Mouse (Mus musculus) cerebellum, adult 2 months (tissue): ENCODE measurements at regions not wholly inside any gene's neighbourhood (a gene's known extent, or its start where the extent isn't known, plus 50 kb on each side); places are given as distances from the start of the nearest gene placed in this dataset.
"Not testable (repeated sequence)": the region's sequence is repeated elsewhere in the genome, so short reads cannot be mapped to it uniquely, and the experiment has no call there.

Experiments
- DNase-seq, 2 experiments: peaks; one replicate each; pipeline ENCODE4 v3.0.0; 2021
- H3K27ac ChIP-seq: fragments of 200-500 bp; 2 replicates; pipeline ENCODE4 v1.5.1; 2012; ENCODE audit warnings: low read length, control low read depth, inconsistent platforms; ENCODE audit not compliant: insufficient read depth
- H3K27me3 ChIP-seq: fragments of 200-500 bp; 2 replicates; pipeline ENCODE4 v1.6.1; 2012; ENCODE audit warnings: inconsistent platforms, mild to moderate bottlenecking, low read length, moderate library complexity; ENCODE audit not compliant: control insufficient read depth, insufficient read depth
- H3K4me1 ChIP-seq: fragments of 200-500 bp; 2 replicates; pipeline ENCODE4 v1.6.1; 2011; ENCODE audit warnings: low read length; ENCODE audit not compliant: control insufficient read depth, insufficient read depth
- H3K4me3 ChIP-seq: fragments of 200-500 bp; replicated peaks from 2 replicates; pipeline ENCODE3; 2011; ENCODE audit warnings: mild to moderate bottlenecking, low read depth, low read length, control low read depth; ENCODE audit not compliant: insufficient read depth
- CTCF ChIP-seq: fragments of 200-500 bp; IDR thresholded peaks from 2 replicates; pipeline ENCODE4 v1.5.1; 2011; ENCODE audit warnings: low read depth, mild to moderate bottlenecking, control low read depth, low read length, moderate library complexity, borderline replicate concordance; ENCODE audit not compliant: insufficient read depth
- POLR2A ChIP-seq: fragments of 200-500 bp; IDR thresholded peaks from 2 replicates; pipeline ENCODE4 v1.6.1; 2011; ENCODE audit warnings: low read length, control low read depth, borderline replicate concordance; ENCODE audit not compliant: insufficient read depth
- WGBS: fragments of 180-500 bp; shearing (Covaris S2); methylation state at CpG from one replicate; pipeline ENCODE4 v1.1.7; 2018; 5-methylcytosine and 5-hydroxymethylcytosine counted together

DNA sequence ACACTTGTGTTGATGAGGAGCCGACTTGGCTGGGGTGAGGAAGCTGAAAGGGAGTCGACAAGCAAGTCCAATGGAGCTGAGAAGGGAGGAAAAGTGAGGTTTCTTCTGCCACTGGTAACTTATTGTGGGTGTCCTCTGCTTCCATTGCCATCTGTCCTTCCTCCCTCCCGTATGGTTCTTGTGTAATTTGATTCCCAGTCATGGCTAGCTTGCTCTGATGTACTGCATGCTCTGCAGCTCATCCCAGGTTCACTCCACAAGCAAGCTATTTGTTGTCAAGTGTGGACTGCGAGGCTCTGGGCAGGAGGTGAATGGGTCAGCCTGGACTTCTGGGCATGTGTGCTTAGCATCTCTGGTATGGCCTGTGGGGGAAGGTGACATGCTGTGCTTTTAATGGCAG, 963.1 kb downstream of the Bcl11a start:
- no peak overlapping the region for H3K27ac ChIP-seq

DNA sequence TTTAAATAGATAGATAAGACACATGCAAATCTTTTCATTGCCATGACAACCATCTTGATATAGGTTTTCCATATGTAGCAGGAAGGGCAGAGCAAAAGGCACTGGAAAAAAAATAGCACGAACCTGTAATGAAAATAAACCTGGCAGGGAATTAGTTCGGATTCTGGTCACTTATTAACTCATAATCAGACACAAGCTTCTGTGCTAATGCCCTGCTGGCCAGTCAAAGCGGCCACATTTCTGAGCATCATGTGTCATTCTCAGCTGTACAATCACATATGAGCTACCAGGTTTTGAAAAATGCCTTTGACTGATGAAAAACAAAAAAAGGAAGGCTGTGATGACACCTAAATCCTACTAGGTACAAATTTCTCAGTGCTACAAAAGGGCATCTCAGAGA, 964.9 kb downstream of the Bcl11a start:
- no peak for DNase-seq
- TF ChIP-seq CTCF = no peak
- no peak for TF ChIP-seq POLR2A
- 88% methylated on average over 3 of the region's 3 CpGs for WGBS

More for the DNA sequence above, 963.1 kb downstream of the Bcl11a start:
- 39% methylated on average over 4 of the region's 4 CpGs for WGBS
- Histone ChIP-seq H3K27me3 (no peaks in the 10 kb centered on the region), H3K4me1 (no peaks in the 10 kb centered on the region), H3K4me3 (no peak overlapping the region)
- TF ChIP-seq CTCF (no peak), POLR2A (no peak)
- no peak for DNase-seq

DNA sequence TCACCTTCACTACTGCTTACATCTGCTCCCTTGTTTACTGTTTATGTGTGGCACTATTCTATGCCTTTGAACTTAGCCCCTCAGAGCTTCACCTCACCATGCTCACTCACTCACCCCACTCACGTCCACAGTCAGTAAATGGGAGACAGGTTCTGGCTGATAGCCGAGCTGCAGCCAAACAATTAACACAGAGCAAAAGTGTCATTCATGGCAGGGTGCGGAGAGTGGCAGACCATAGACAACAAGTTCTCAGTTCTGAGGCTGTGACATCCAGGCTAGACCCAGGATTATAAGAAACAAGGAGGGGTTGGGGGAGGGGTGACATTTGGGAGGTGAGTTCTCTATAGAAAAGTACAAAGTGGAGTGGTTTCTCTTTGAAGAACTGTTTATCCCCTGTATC, 967.5 kb downstream of the Bcl11a start:
- Histone ChIP-seq H3K4me3 (no peak overlapping the region), H3K27me3 (no peaks in the 10 kb centered on the region; the same call in 1 of the 2 replicates), H3K27ac (no peak overlapping the region), H3K4me1 (no peaks in the 10 kb centered on the region)
- TF ChIP-seq POLR2A (no peak), CTCF (no peak)
- WGBS = 43% methylated on average over 3 of the region's 3 CpGs
- no peak for DNase-seq

More for the DNA sequence above, 964.9 kb downstream of the Bcl11a start:
- H3K27ac ChIP-seq = no peak overlapping the region
- no peak overlapping the region for H3K4me3 ChIP-seq
- H3K27me3 ChIP-seq = no peaks in the 10 kb centered on the region
- no peaks in the 10 kb centered on the region for H3K4me1 ChIP-seq

DNA sequence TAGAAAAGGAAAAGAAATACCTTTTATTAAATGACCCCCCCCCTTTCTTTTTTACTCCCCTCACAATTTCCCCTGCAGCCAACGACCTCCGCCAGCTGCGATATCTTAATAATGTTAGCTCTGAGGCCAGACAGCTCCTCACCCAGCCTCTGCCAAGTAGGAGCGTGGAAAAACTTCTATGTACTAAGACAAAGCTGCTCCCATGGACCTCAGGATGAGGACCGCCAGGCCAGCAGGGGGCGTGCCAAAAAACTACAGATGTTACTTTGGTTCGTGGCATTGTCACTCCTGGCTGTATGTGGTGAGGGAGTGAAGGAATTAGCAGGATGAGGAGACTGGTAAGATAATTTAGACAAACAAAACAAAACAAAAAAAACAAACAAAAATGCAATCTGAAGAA, 968.1 kb downstream of the Bcl11a start:
- no peak for TF ChIP-seq CTCF
- no peak for TF ChIP-seq POLR2A
- Histone ChIP-seq H3K4me1 (no peaks in the 10 kb centered on the region), H3K27me3 (no peaks in the 10 kb centered on the region; the same call in 1 of the 2 replicates), H3K27ac (no peak overlapping the region), H3K4me3 (no peak overlapping the region)
- no peak for DNase-seq
- 40% methylated on average over 7 of the region's 7 CpGs for WGBS

DNA sequence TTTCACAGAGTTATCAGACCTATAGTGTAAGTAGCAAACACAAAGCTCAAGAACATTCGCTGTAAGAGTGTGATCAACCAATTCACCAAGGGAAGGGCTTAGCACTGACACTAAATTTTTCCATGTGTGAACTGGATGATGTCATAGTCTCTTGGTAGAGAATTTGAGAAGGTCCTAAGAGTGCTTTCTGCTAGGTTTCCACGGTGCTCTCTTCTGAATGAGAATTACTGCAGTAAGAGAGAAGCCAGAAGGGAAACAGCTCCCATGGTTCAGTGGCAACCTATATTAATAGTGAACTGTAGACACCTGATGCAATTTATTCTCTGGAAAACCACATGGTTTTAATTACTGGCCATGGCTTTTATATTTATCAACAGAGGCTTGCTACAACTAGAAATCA, 977.8 kb downstream of the Bcl11a start:
- no peak for TF ChIP-seq CTCF
- no peak for TF ChIP-seq POLR2A
- DNase-seq = no peak
- 81% methylated on average over 2 of the region's 2 CpGs for WGBS

DNA sequence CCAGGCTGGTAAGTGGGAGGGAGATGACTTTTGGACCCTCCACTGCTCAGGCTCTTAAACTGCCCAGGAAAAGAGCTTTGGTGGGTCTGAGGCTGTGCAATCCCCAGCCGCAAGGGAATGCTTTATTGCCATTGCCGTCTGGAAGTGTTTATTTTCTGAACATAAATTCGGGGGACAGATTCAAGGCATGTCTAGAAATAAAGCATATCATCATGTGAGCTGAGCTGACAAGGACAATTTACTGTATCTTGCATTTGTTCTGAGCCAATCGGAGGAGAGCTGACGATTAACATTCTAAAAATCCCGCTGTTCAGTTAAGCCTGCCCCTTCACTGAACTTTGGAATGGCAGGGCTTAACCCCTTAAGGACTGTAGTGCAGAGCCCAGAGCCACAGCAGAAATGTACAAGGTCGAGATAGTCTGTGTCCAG, 979.3 kb downstream of the Bcl11a start:
- WGBS = 7% methylated on average over 7 of the region's 7 CpGs
- H3K27ac ChIP-seq = no peak overlapping the region
- DNase-seq = no peak
- H3K4me3 ChIP-seq = no peak overlapping the region
- no peak for TF ChIP-seq POLR2A
- TF ChIP-seq CTCF = no peak
- no peaks in the 10 kb centered on the region for H3K4me1 ChIP-seq
- no peaks in the 10 kb centered on the region for H3K27me3 ChIP-seq

More for the DNA sequence above, 977.8 kb downstream of the Bcl11a start:
- H3K27ac ChIP-seq = no peak overlapping the region
- no peaks in the 10 kb centered on the region for H3K27me3 ChIP-seq
- H3K4me3 ChIP-seq = no peak overlapping the region
- no peaks in the 10 kb centered on the region for H3K4me1 ChIP-seq

DNA sequence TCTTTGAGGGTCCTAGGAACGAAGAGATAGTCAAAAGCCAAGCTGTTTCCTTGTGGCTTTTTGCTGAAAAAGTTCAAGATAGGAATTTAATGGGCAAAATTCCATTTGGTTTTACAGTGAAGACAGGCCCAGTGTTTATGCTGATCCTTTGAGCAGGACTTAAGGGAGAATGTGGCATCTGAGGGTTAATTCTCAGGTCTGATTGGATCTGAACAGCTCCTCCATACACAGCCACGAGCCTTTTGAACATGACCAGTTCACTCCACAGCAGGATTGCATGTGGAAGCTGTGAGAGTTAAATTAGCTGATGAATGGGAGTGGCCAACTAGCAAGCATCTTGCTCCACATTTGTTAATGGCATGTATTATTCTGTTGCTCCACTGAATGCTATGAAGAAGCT, 979.7 kb downstream of the Bcl11a start:
- no peaks in the 10 kb centered on the region for H3K27me3 ChIP-seq
- H3K4me3 ChIP-seq = no peak overlapping the region
- H3K27ac ChIP-seq = no peak overlapping the region
- DNase-seq = no peak
- TF ChIP-seq CTCF = no peak
- no peaks in the 10 kb centered on the region for H3K4me1 ChIP-seq
- WGBS = 16% methylated on average over 2 of the region's 2 CpGs

DNA sequence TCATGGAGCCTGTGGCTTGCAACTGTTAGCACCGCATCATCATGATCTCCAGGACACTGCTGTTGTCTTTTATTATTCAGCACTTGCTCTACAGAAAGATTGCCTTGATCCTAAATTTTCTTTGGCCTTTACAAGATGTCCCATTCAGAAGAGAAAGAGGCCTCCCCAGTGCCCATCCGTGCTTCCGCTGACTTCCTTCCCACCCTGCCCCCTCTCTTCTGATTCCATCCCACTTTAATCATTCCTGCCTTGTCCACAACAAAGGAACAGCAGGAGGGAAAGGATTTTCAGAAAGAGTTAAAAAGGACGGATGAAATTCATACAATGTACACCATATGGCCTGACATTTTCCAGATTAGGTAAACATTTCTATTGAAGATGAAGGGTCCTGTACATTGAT, 985.2 kb downstream of the Bcl11a start:
- TF ChIP-seq CTCF (no peak), POLR2A (no peak)
- H3K27me3 ChIP-seq = no peaks in the 10 kb centered on the region
- no peak overlapping the region for H3K27ac ChIP-seq
- DNase-seq = no peak
- H3K4me3 ChIP-seq = no peak overlapping the region
- 41% methylated on average over 4 of the region's 4 CpGs for WGBS
- no peaks in the 10 kb centered on the region for H3K4me1 ChIP-seq

DNA sequence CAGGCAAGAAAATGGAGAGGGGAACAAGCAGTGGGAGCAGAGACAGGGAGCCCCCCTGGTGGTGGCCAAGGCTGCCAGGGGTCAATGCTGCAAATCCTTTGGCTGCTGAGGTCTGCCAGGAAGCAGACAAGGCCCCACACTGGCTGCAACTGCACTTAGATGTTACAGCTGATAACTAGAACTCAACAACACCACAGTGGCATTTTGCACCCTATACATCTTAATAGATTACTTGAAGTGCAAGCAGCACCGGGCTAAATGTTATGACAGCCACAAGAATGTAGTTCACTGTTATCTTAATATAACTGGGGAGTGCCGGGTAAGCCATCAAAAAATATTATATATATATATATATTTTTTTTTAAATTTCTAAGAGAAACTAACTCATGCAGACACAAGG, 986.1 kb downstream of the Bcl11a start:
- H3K4me3 ChIP-seq = no peak overlapping the region
- no peak for TF ChIP-seq POLR2A
- no peak for TF ChIP-seq CTCF
- no peaks in the 10 kb centered on the region for H3K27me3 ChIP-seq
- DNase-seq = no peak
- WGBS = 62% methylated on average over 2 of the region's 2 CpGs
- H3K4me1 ChIP-seq = no peaks in the 10 kb centered on the region
- H3K27ac ChIP-seq = no peak overlapping the region

DNA sequence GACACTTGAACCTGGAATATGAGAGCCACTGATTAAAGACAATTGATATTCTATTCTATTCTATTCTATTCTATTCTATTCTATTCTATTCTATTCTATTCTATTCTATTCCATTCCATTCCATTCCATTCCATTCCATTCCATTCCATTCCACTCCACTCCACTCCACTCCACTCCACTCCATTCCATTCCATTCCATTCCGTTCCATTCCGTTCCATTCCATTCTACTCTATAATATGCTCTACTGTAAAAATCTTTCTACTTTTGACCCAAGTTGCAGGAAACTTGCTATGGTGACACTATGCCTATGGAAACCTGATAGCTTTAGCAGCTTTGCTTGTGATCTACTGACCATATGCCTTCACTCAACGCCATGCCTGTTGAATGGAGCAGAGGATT, 1022.1 kb downstream of the Bcl11a start:
- not testable (repeated sequence) for DNase-seq, H3K4me1 ChIP-seq, H3K27me3 ChIP-seq, H3K27ac ChIP-seq, H3K4me3 ChIP-seq
- 96% methylated on average over 3 of the region's 3 CpGs for whole genome bisulfite sequencing
